ENCODE assay signal across 12 mouse cellular contexts in genomic region chr9:32730656-32731590, GRCm38 (mm10).
A peak's percentile ranks its signal among the peaks of the same experiment; 100 is the strongest.
DNase-seq lines count a peak whose midpoint lies in the region; ATAC-seq and TF ChIP-seq lines count a peak whose summit lies in the region.
"Had no signal": no experiment of that assay in that cellular context is flagged by ENCODE, and none has a peak within 500 bp of the region (broad histone marks: within the 10 kb centered on the region; RNA-seq: fewer than 3 reads in every experiment).

No protein-coding gene starts in this region.

- H3K9ac ChIP-seq in embryonic facial prominence, embryonic 13.5 days = no peak overlapping the region
- no peak overlapping the region for H3K9ac ChIP-seq in stomach, postnatal 0 days (ENCODE audit: low read length)
- H3K9ac ChIP-seq: forebrain, embryonic 12.5 days; neural tube, embryonic 15.5 days had no signal

- H3K9me3 ChIP-seq in embryonic facial prominence, embryonic 13.5 days = no peaks in the 10 kb centered on the region
- H3K9me3 ChIP-seq in embryonic facial prominence, embryonic 10.5 days = no peaks in the 10 kb centered on the region
- no peaks in the 10 kb centered on the region for H3K9me3 ChIP-seq in stomach, postnatal 0 days (ENCODE audit: control insufficient read depth, low read length)
- H3K9me3 ChIP-seq: forebrain, embryonic 12.5 days; neural tube, embryonic 15.5 days had no signal

- WGBS in embryonic facial prominence, embryonic 13.5 days = 72% methylated on average over 13 of the region's 13 CpGs
- WGBS in embryonic facial prominence, embryonic 10.5 days = 82% methylated on average over 13 of the region's 13 CpGs
- WGBS in spleen, adult 2 months = 58% methylated on average over 13 of the region's 13 CpGs
- 71% methylated on average over 13 of the region's 13 CpGs for WGBS in stomach, postnatal 0 days

- TF ChIP-seq EP300 in stomach, postnatal 0 days (optimal IDR thresholded peaks at IDR 0.05) = no peak

- no peak overlapping the region for H3K4me3 ChIP-seq in embryonic facial prominence, embryonic 13.5 days
- H3K4me3 ChIP-seq in embryonic facial prominence, embryonic 10.5 days = no peak overlapping the region
- H3K4me3 ChIP-seq in spleen, adult 2 months (ENCODE audit: extremely low read depth, insufficient read depth, insufficient read length) = no peak overlapping the region
- H3K4me3 ChIP-seq in stomach, postnatal 0 days (ENCODE audit: low read depth, low read length) = no peak overlapping the region
- no peak overlapping the region for H3K4me3 ChIP-seq in layer of hippocampus, adult 2 months
- H3K4me3 ChIP-seq: forebrain, embryonic 12.5 days; neural tube, embryonic 15.5 days had no signal

- TF ChIP-seq POLR2A in spleen, adult 2 months (IDR thresholded peaks at IDR 0.05; ENCODE audit: low read depth, low read length) = no peak

- no peak for TF ChIP-seq CTCF in spleen, adult 2 months (IDR thresholded peaks at IDR 0.05; ENCODE audit: extremely low read depth, insufficient read depth, insufficient read length, insufficient replicate concordance)
- 0 out of 2 replicates have a peak, but pooled peaks have one; percentile 3 for TF ChIP-seq CTCF in stomach, postnatal 0 days (IDR thresholded peaks at IDR 0.05; ENCODE audit: low read depth)
- no peak for TF ChIP-seq CTCF in layer of hippocampus, adult 2 months (conservative IDR thresholded peaks at IDR 0.05)

- H3K4me1 ChIP-seq in embryonic facial prominence, embryonic 13.5 days = peaks cover 14% of the 10 kb centered on the region
- H3K4me1 ChIP-seq in embryonic facial prominence, embryonic 10.5 days = peaks cover 25% of the 10 kb centered on the region
- peaks cover 40% of the 10 kb centered on the region; the same call in 1 of the 2 replicates for H3K4me1 ChIP-seq in spleen, adult 2 months (ENCODE audit: control insufficient read depth, insufficient read depth, insufficient read length)
- H3K4me1 ChIP-seq in stomach, postnatal 0 days (replicated peaks; ENCODE audit: control insufficient read depth, insufficient read depth) = no peaks in the 10 kb centered on the region
- H3K4me1 ChIP-seq: forebrain, embryonic 12.5 days; neural tube, embryonic 15.5 days had no signal

- H3K27ac ChIP-seq in embryonic facial prominence, embryonic 13.5 days = 0 out of 2 replicates have a peak overlapping the region, but pooled peaks have one; percentile 9
- no peak overlapping the region for H3K27ac ChIP-seq in embryonic facial prominence, embryonic 10.5 days (replicated peaks)
- H3K27ac ChIP-seq in spleen, adult 2 months (ENCODE audit: insufficient read depth, low read length) = peak overlapping the region; percentile 83
- no peak overlapping the region for H3K27ac ChIP-seq in stomach, postnatal 0 days (replicated peaks)
- no peak overlapping the region for H3K27ac ChIP-seq in layer of hippocampus, adult 2 months
- H3K27ac ChIP-seq: forebrain, embryonic 12.5 days; macrophage; neural tube, embryonic 15.5 days had no signal

- ATAC-seq in embryonic facial prominence, embryonic 13.5 days (ENCODE audit: insufficient number of reproducible peaks, insufficient read depth, low FRiP score, low TSS enrichment, low read depth) = no peak
- ATAC-seq in granulocyte monocyte progenitor cell, adult 5-6 weeks (replicated peaks; ENCODE audit: poor library complexity, severe bottlenecking) = peak; percentile 40; the same call in 1 of the 2 replicates
- ATAC-seq in stomach, postnatal 0 days (ENCODE audit: low FRiP score, low TSS enrichment) = no peak

- H3K27me3 ChIP-seq in embryonic facial prominence, embryonic 13.5 days = no peaks in the 10 kb centered on the region
- H3K27me3 ChIP-seq in embryonic facial prominence, embryonic 10.5 days (replicated peaks; ENCODE audit: low read depth, poor library complexity, severe bottlenecking) = no peaks in the 10 kb centered on the region
- no peaks in the 10 kb centered on the region for H3K27me3 ChIP-seq in spleen, adult 2 months (ENCODE audit: control insufficient read depth, insufficient read depth, low read length)
- H3K27me3 ChIP-seq in stomach, postnatal 0 days (ENCODE audit: control insufficient read depth, insufficient read depth, low read length) = no peaks in the 10 kb centered on the region
- H3K27me3 ChIP-seq: neural tube, embryonic 15.5 days had no signal

- peaks cover 46% of the 10 kb centered on the region for H3K36me3 ChIP-seq in embryonic facial prominence, embryonic 13.5 days
- H3K36me3 ChIP-seq in embryonic facial prominence, embryonic 10.5 days (replicated peaks) = peaks cover 32% of the 10 kb centered on the region
- H3K36me3 ChIP-seq in spleen, adult 2 months (ENCODE audit: control insufficient read depth, insufficient read depth, low read length) = peaks cover 63% of the 10 kb centered on the region
- no peaks in the 10 kb centered on the region for H3K36me3 ChIP-seq in stomach, postnatal 0 days (ENCODE audit: control insufficient read depth, insufficient read depth, low read length)
- H3K36me3 ChIP-seq: forebrain, embryonic 12.5 days; neural tube, embryonic 15.5 days had no signal

- no peak overlapping the region for H3K4me2 ChIP-seq in embryonic facial prominence, embryonic 13.5 days
- H3K4me2 ChIP-seq in stomach, postnatal 0 days (replicated peaks; ENCODE audit: low read depth) = no peak overlapping the region
- H3K4me2 ChIP-seq: forebrain, embryonic 12.5 days; neural tube, embryonic 15.5 days had no signal

- no peak for DNase-seq in embryonic facial prominence, embryonic 10.5 days (ENCODE audit: low spot score)
- DNase-seq in spleen, adult 2 months (ENCODE audit: low read depth in 1 of 2, low spot score in 2 of 2) = no peak
- no peak for DNase-seq in spleen, postnatal 10 days (ENCODE audit: low spot score in 2 of 2)
- DNase-seq in stomach, postnatal 0 days (ENCODE audit: low spot score) = no peak
- no peak for DNase-seq in layer of hippocampus, adult 2 months (ENCODE audit: low spot score in 2 of 2)
- DNase-seq in layer of hippocampus, postnatal 25 days (ENCODE audit: extremely low spot score in 1 of 2, low spot score in 1 of 2) = no peak
- DNase-seq: cerebellum, adult 11 months had no signal

Comparison
In these comparisons a context has a peak if more than half of its experiments do, and no peak if none do; other contexts are left out.
1. H3K27ac ChIP-seq: peak in embryonic facial prominence, embryonic 13.5 days (single experiment) and spleen, adult 2 months (single experiment); none in embryonic facial prominence, embryonic 10.5 days (single experiment), stomach, postnatal 0 days (single experiment) and layer of hippocampus, adult 2 months (single experiment).